Mouse (Mus musculus) cortical plate, adult 2 months (tissue): ENCODE measurements around the gene Dnajb6. TPM values are rescaled to one million over a fixed set of nuclear protein-coding genes. Genes with fewer than 3 reads are reported as not detected.

Experiments used
- H3K27ac ChIP-seq: fragments of 200-500 bp; 2 replicates; pipeline ENCODE4 v1.5.1; 2012; ENCODE audit warnings: low read length, control low read depth, inconsistent platforms; ENCODE audit not compliant: insufficient read depth
- H3K4me1 ChIP-seq: fragments of 200-500 bp; 2 replicates; pipeline ENCODE4 v1.6.1; 2011; ENCODE audit warnings: low read length; ENCODE audit not compliant: control insufficient read depth, insufficient read depth
- H3K4me3 ChIP-seq: fragments of 200-500 bp; 2 replicates; pipeline ENCODE4 v1.5.1; 2011; ENCODE audit warnings: mild to moderate bottlenecking, low read length, control low read depth; ENCODE audit not compliant: insufficient read depth
- CTCF ChIP-seq: fragments of 200-500 bp; IDR thresholded peaks from 2 replicates; pipeline ENCODE4 v1.5.1; 2011; ENCODE audit warnings: mild to moderate bottlenecking, control low read depth, low read length; ENCODE audit not compliant: insufficient read depth; ENCODE audit errors: extremely low read depth
- POLR2A ChIP-seq: fragments of 200-500 bp; IDR thresholded peaks from 2 replicates; pipeline ENCODE4 v1.6.1; 2011; ENCODE audit warnings: mild to moderate bottlenecking, low read length, control low read depth; ENCODE audit not compliant: insufficient read depth; ENCODE audit errors: extremely low read depth
- polyA plus RNA-seq: library from polyadenylated mRNA; depleted of rRNA; stranded (reverse); fragments of >200 nt; gene quantifications from 2 replicates; pipeline ENCODE4 v1.2.3, GENCODE M21; 2012; rRNA removed

Gene Dnajb6
- polyA plus RNA-seq, 1 experiment: 182 TPM

DNA sequence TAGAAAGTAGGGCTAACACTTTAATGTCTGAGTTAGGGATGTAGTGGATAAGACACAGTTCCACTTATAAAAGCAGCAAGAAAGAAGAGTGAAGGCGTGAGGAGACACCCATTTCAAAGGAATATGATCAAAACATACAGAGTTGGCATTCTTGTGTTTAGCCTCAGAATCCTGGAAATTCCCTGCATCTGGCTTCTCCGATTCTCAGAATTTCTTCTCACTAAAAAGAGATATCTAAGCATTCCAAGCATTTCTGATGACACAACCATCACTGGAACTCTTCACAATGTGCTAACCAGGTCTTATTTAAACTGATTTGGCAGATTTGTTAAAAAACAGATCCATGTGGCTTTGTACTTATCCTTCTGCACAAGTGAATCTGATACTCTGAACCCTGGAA, 112.6 kb downstream of the Dnajb6 start:
- H3K4me3 ChIP-seq: no peak overlapping the region
- H3K27ac ChIP-seq: no peak overlapping the region
- H3K4me1 ChIP-seq: no peaks in the 10 kb centered on the region
- TF ChIP-seq POLR2A (no peak), CTCF (no peak)

DNA sequence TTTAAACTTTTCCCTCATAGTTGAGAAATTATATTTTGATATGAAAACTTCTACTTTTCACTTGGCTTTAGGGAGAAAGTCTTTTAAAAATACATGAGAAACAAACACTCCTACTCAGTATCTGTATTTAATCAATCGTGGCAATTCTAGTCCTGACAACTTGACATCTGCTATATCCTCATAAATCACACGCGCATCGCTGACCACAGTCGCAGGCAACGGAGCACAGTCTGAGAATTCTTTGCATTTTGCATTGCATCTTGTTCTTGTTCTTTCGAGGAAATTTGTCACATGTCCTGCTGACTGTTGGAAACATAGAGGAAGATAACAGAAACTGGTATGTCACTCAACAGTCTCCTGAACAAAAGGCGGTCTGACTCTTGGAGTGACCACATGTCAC, 116.9 kb downstream of the Dnajb6 start:
- H3K4me1 ChIP-seq: no peaks in the 10 kb centered on the region

DNA sequence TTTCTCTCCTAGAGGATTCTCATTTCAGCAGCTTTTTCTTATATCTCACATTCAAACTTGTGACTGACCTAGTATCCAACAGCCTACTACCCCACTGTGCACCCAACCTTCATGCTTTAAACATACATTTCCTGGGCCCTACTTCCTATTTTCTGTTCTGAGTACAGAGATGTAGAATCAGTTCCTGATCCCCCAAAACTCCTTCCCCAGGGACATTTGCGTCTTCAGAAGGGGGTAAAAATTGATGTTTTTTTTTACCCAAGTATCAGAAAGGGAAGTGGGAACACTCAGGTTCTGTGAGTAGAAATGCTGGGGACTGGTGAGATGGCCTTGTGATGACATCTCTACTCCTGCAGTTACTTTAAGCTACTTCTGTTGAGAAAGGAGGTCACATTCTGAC, 117.5 kb downstream of the Dnajb6 start:
- TF ChIP-seq POLR2A: no peak
- TF ChIP-seq CTCF: no peak
- H3K27ac ChIP-seq: no peak overlapping the region

More for the DNA sequence above, 116.9 kb downstream of the Dnajb6 start:
- no peak for TF ChIP-seq POLR2A
- TF ChIP-seq CTCF: no peak
- H3K27ac ChIP-seq: no peak overlapping the region
- H3K4me3 ChIP-seq: no peak overlapping the region

DNA sequence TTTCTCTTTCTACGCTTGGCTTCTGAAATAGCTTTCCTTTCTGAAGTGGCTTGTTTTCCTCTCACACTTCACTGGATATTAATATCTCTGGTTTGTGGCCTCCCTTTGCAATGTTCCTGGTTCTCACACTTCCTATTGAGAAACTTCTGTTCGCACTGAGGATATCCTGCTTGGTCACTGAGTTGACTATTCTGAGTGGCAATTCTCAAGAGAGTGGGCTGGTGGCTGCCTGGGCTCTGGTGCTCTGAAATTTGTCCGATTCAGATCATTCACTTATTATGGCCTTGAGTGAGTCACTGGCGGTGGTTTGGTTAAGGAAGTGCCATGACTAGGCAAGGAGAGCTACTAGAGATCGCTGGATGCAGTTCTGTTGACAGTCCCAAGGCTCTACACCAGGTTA, 118.9 kb downstream of the Dnajb6 start:
- no peak overlapping the region for H3K4me3 ChIP-seq
- H3K27ac ChIP-seq: no peak overlapping the region
- TF ChIP-seq CTCF: no peak
- no peak for TF ChIP-seq POLR2A
- H3K4me1 ChIP-seq: no peaks in the 10 kb centered on the region

More for the DNA sequence above, 117.5 kb downstream of the Dnajb6 start:
- H3K4me3 ChIP-seq: no peak overlapping the region
- no peaks in the 10 kb centered on the region for H3K4me1 ChIP-seq

DNA sequence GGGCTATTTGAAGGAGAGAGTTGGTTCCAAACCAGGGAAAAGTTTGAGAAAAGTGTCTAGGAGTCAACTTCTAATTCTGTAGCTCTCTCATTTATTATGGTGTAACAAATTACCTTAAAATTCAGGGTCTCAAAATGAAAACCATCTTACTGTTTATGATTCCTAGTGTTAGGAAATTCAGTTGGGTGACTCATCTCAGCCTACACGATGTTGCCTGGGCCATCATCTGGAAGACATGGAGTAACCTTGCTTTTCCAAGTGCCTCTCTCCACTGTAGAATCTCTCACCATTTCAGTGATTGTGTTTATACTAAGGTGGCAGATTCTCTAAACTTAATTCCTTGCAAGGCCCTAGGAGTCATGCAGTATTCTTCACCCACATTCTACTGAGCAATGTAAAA, 119.5 kb downstream of the Dnajb6 start:
- TF ChIP-seq POLR2A (no peak), CTCF (no peak)
- H3K27ac ChIP-seq: no peak overlapping the region
- no peaks in the 10 kb centered on the region for H3K4me1 ChIP-seq
- H3K4me3 ChIP-seq: no peak overlapping the region

DNA sequence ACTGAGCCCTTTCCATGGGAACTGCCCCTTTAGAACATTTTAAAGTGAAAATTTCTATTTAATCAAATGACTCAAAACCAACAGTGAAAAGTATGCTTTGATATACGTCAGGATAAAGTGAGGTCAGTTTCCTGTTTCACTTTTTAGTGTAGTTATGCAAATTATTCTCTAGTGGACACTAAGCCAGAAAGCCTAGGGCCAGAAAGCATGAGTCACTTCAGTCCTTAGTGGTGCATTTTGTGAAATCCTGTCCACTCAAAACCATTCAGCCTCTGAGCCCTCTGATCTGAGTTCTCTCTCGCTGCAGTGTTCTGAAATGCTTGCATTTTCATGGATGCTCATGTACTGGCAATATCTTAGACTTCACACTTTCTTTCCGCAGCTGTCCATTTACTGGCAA, 126.0 kb downstream of the Dnajb6 start:
- Histone ChIP-seq H3K4me1 (no peaks in the 10 kb centered on the region), H3K4me3 (no peak overlapping the region), H3K27ac (no peak overlapping the region)
- no peak for TF ChIP-seq POLR2A
- no peak for TF ChIP-seq CTCF

DNA sequence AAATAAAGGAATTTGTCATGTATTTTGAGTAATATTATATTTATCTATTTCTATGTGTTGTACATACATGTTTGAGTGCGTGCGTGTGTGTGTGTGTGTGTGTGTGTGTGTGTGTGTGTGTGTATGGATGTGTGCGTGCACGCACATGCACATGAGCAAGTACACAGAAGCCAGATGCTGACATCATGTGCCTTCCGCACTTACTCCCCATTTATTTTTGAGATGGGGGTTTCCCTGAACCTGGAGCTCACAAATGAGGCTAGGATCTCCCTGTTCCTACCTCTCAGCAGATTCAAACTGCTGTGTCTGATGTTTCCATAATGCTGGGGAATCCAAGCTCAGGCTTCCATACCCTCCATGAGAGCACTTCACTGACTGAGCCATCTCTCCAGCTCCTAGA, 126.9 kb downstream of the Dnajb6 start:
- Histone ChIP-seq H3K4me1 (no peaks in the 10 kb centered on the region), H3K4me3 (no peak overlapping the region), H3K27ac (no peak overlapping the region)
- TF ChIP-seq CTCF: no peak
- no peak for TF ChIP-seq POLR2A

DNA sequence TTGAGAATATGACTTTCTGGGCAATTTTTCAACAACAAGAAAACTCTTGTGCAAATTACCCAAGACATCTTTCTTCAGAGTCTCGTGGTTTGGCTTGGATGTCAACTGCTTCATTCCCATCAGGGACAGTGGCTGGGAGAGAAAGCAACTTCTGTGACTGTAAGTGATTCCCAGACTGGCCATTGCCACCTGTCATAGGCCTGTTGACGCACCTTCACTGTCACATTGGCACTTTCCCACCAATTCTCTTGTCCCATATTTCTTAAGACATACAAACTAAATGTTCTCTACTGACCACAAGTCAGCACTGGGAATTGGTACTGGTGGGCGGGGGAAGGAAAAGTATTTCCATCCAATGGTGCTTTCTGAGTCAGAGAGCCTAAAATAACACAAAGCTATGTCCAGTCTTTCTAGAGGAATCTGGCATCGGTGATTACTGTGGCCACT, 128.8 kb downstream of the Dnajb6 start:
- Histone ChIP-seq H3K4me1 (no peaks in the 10 kb centered on the region), H3K27ac (no peak overlapping the region), H3K4me3 (no peak overlapping the region)
- TF ChIP-seq CTCF (no peak), POLR2A (no peak)

DNA sequence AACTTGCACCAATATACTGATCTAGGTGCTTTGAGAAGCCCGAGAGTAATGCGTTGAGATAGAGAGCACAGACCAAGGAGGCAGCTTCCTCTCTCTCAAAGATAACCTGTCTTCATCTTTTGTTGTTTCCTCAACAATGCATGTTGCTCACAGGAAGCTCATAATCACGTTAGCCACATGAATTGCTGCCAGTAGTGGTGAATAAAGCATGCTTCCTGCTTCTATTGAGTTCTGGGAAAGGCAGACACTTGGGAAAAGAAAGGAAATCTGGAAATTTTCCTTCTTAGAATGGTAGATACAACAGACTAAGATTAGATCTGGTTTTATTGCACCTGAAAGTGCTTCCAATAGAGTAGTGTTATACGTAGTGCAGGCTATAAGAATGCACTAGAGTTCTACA, 129.5 kb downstream of the Dnajb6 start:
- TF ChIP-seq CTCF (no peak), POLR2A (no peak)
- H3K4me3 ChIP-seq: no peak overlapping the region

More for the DNA sequence above, 129.5 kb downstream of the Dnajb6 start:
- Histone ChIP-seq H3K27ac (no peak overlapping the region), H3K4me1 (no peaks in the 10 kb centered on the region)

Other genes with a start within 250 kb of the Dnajb6 start
- 38.4 and 38.7 TPM in 2 replicates for gene Ube3c, start 166.4 kb upstream of the Dnajb6 start, polyA plus RNA-seq
- gene Gm5129, start 248 bp downstream of the Dnajb6 start, polyA plus RNA-seq: 1.3 TPM in 1 of 2 replicates, not detected in the other